Mouse (Mus musculus): ENCODE measurements around the gene Thbs1. TPM values are rescaled to one million over a fixed set of nuclear protein-coding genes. Genes with fewer than 3 reads are reported as not detected.

Gene Thbs1
- polyA plus RNA-seq, 1 experiment: 0.07 TPM

GRCm38 (mm10) chr2:118118515-118118914 lies 6.8 kb downstream of the Thbs1 start:
- no peak overlapping the region for H3K4me3 ChIP-seq (replicated peaks)
- H3K9me3 ChIP-seq (ENCODE audit: control insufficient read depth, low read length): no peaks in the 10 kb centered on the region
- no peaks in the 10 kb centered on the region for H3K36me3 ChIP-seq (ENCODE audit: control insufficient read depth)
- no peaks in the 10 kb centered on the region for H3K27me3 ChIP-seq (ENCODE audit: control insufficient read depth)
- TF ChIP-seq GATA1 (IDR thresholded peaks at IDR 0.05; ENCODE audit: low read length): no peak
- no peaks in the 10 kb centered on the region for H3K4me1 ChIP-seq (ENCODE audit: control insufficient read depth)

DNA sequence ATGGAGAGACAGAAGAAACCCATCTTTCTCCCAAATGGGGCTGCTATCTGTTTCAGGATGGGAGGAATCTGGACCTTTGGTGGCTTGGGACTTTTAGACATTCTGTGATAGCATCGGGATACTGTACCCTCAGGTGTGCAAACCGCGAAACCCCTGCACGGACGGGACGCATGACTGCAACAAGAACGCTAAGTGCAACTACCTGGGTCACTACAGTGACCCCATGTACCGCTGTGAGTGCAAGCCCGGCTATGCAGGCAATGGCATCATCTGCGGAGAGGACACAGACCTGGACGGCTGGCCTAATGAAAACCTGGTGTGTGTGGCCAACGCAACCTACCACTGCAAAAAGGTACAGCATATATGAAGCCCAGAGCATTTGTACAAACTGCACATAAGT lies 8.0 kb downstream of the Thbs1 start:
- Histone ChIP-seq H3K36me3 (ENCODE audit: control insufficient read depth) (no peaks in the 10 kb centered on the region), H3K9me3 (ENCODE audit: control insufficient read depth, low read length) (no peaks in the 10 kb centered on the region), H3K27me3 (ENCODE audit: control insufficient read depth) (no peaks in the 10 kb centered on the region), H3K4me1 (ENCODE audit: control insufficient read depth) (no peaks in the 10 kb centered on the region), H3K4me3 (replicated peaks) (no peak overlapping the region)
- TF ChIP-seq GATA1 (IDR thresholded peaks at IDR 0.05; ENCODE audit: low read length) (no peak), TAL1 (IDR thresholded peaks at IDR 0.05; ENCODE audit: low read length) (no peak)

- no peak overlapping the region for H3K4me3 ChIP-seq (replicated peaks)
- TF ChIP-seq TAL1 (IDR thresholded peaks at IDR 0.05; ENCODE audit: low read length): no peak
- TF ChIP-seq GATA1 (IDR thresholded peaks at IDR 0.05; ENCODE audit: low read length): no peak
- no peaks in the 10 kb centered on the region for H3K4me1 ChIP-seq (ENCODE audit: control insufficient read depth)
- H3K36me3 ChIP-seq (ENCODE audit: control insufficient read depth): no peaks in the 10 kb centered on the region
- H3K27me3 ChIP-seq (ENCODE audit: control insufficient read depth): no peaks in the 10 kb centered on the region
- H3K9me3 ChIP-seq (ENCODE audit: control insufficient read depth, low read length): no peaks in the 10 kb centered on the region
Measured at GRCm38 (mm10) chr2:118120095-118120494, 8.4 kb downstream of the Thbs1 start.

GRCm38 (mm10) chr2:118120751-118121150 lies 9.1 kb downstream of the Thbs1 start:
- no peaks in the 10 kb centered on the region for H3K9me3 ChIP-seq (ENCODE audit: control insufficient read depth, low read length)
- no peaks in the 10 kb centered on the region for H3K36me3 ChIP-seq (ENCODE audit: control insufficient read depth)
- no peak for TF ChIP-seq TAL1 (IDR thresholded peaks at IDR 0.05; ENCODE audit: low read length)
- no peak for TF ChIP-seq GATA1 (IDR thresholded peaks at IDR 0.05; ENCODE audit: low read length)
- no peaks in the 10 kb centered on the region for H3K4me1 ChIP-seq (ENCODE audit: control insufficient read depth)
- H3K4me3 ChIP-seq (replicated peaks): no peak overlapping the region
- no peaks in the 10 kb centered on the region for H3K27me3 ChIP-seq (ENCODE audit: control insufficient read depth)

DNA sequence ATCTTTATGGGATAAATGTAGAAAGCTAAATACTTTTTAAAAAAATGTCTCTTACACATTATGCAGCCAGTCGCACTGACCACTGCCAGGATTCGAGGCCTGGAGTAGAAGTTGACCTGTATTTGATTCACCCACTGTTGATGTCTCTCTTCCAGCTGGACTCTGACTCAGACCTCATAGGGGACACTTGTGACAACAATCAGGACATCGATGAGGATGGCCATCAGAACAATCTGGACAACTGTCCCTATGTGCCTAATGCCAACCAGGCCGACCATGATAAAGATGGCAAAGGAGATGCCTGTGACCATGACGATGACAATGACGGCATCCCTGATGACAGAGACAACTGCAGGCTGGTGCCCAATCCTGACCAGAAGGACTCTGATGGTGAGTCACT lies 10.6 kb downstream of the Thbs1 start:
- Histone ChIP-seq H3K4me3 (replicated peaks) (no peak overlapping the region), H3K36me3 (ENCODE audit: control insufficient read depth) (no peaks in the 10 kb centered on the region), H3K27me3 (ENCODE audit: control insufficient read depth) (no peaks in the 10 kb centered on the region), H3K9me3 (ENCODE audit: control insufficient read depth, low read length) (no peaks in the 10 kb centered on the region), H3K4me1 (ENCODE audit: control insufficient read depth) (no peaks in the 10 kb centered on the region)
- TF ChIP-seq GATA1 (IDR thresholded peaks at IDR 0.05; ENCODE audit: low read length) (no peak), TAL1 (IDR thresholded peaks at IDR 0.05; ENCODE audit: low read length) (no peak)

DNA sequence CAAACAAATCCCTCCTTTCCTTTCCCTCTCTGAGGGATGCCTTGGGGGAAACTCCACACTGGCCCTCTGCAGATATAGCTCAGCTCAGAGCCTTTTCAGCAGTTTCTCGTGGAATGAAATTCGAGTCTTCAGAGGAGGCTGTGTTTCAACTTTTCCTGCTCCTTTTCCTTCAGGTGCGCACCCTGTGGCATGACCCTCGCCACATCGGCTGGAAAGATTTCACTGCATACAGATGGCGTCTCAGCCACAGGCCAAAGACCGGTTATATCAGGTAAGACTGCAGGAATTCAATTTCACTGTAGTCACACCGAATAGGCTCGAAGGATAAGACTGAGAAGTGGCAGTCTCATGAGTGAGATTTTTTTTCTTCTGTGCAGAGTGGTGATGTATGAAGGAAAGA lies 12.1 kb downstream of the Thbs1 start:
- no peaks in the 10 kb centered on the region for H3K9me3 ChIP-seq (ENCODE audit: control insufficient read depth, low read length)
- TF ChIP-seq TAL1 (IDR thresholded peaks at IDR 0.05; ENCODE audit: low read length): no peak
- no peak for TF ChIP-seq GATA1 (IDR thresholded peaks at IDR 0.05; ENCODE audit: low read length)
- no peaks in the 10 kb centered on the region for H3K36me3 ChIP-seq (ENCODE audit: control insufficient read depth)

DNA sequence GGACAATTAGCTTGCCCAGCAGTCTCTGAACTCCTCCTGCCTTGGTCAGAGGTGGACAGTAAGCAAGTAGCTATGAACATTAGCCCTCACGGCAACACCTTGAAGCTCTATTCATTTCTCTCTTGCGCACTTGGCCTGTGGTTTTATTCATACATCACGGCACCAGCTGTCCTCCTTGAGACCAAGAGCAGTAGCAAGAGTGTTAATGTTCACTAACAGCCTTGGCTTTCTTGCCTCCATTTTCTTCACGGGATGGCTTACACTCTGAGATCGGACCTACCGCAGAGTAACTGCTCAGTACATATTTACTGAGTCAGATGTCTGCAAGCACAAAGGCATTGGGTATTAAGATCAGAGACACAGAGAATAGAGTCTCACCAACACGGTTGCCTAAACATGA lies 12.8 kb downstream of the Thbs1 start:
- H3K4me1 ChIP-seq (ENCODE audit: control insufficient read depth): no peaks in the 10 kb centered on the region
- no peaks in the 10 kb centered on the region for H3K9me3 ChIP-seq (ENCODE audit: control insufficient read depth, low read length)
- no peaks in the 10 kb centered on the region for H3K36me3 ChIP-seq (ENCODE audit: control insufficient read depth)
- H3K4me3 ChIP-seq (replicated peaks): no peak overlapping the region
- TF ChIP-seq TAL1 (IDR thresholded peaks at IDR 0.05; ENCODE audit: low read length) (no peak), GATA1 (IDR thresholded peaks at IDR 0.05; ENCODE audit: low read length) (no peak)
- no peaks in the 10 kb centered on the region for H3K27me3 ChIP-seq (ENCODE audit: control insufficient read depth)

More for the DNA sequence above, 12.1 kb downstream of the Thbs1 start:
- H3K4me3 ChIP-seq (replicated peaks): no peak overlapping the region
- no peaks in the 10 kb centered on the region for H3K4me1 ChIP-seq (ENCODE audit: control insufficient read depth)
- no peaks in the 10 kb centered on the region for H3K27me3 ChIP-seq (ENCODE audit: control insufficient read depth)

- TF ChIP-seq TAL1 (IDR thresholded peaks at IDR 0.05; ENCODE audit: low read length) (no peak), GATA1 (IDR thresholded peaks at IDR 0.05; ENCODE audit: low read length) (no peak)
- Histone ChIP-seq H3K36me3 (ENCODE audit: control insufficient read depth) (no peaks in the 10 kb centered on the region), H3K9me3 (ENCODE audit: control insufficient read depth, low read length) (no peaks in the 10 kb centered on the region), H3K27me3 (ENCODE audit: control insufficient read depth) (no peaks in the 10 kb centered on the region), H3K4me3 (replicated peaks) (no peak overlapping the region), H3K4me1 (ENCODE audit: control insufficient read depth) (no peaks in the 10 kb centered on the region)
Measured at GRCm38 (mm10) chr2:118125211-118125939, 13.7 kb downstream of the Thbs1 start.

DNA sequence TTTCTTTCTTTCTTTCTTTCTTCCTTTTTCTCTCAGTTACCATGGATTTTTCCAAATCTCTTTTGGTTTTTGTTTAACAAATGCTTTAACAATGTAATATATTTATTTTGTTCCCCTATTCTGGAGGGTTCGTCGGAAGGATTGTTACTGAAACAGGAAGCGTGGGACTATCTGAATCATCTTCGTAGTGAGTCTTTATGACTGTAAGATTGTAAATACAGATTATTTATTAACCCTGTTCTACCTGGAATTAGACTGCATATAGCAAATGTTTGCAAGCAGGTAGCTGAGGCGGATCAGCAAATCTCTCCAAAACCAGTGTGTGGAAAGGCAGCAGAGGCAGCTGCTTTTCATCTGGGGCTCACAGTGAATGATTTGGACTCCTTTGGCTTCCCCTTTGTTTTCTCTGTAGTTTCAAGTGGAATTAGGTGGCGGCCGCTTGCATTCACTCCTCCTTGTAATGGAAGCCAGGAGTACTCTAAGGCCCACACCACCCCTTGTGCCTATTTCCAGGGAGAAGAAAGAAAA lies 14.3 kb downstream of the Thbs1 start:
- Histone ChIP-seq H3K9me3 (ENCODE audit: control insufficient read depth, low read length) (no peaks in the 10 kb centered on the region), H3K4me1 (ENCODE audit: control insufficient read depth) (no peaks in the 10 kb centered on the region), H3K4me3 (replicated peaks) (no peak overlapping the region), H3K36me3 (ENCODE audit: control insufficient read depth) (no peaks in the 10 kb centered on the region), H3K27me3 (ENCODE audit: control insufficient read depth) (no peaks in the 10 kb centered on the region)
- TF ChIP-seq TAL1 (IDR thresholded peaks at IDR 0.05; ENCODE audit: low read length) (no peak), GATA1 (IDR thresholded peaks at IDR 0.05; ENCODE audit: low read length) (no peak)

All from erythroblast, embryonic 14.5 days (primary cell).